Mouse (Mus musculus) embryonic facial prominence, embryonic 14.5 days (tissue): ENCODE results near the gene Sox6. TPM values are rescaled to one million over a fixed set of nuclear protein-coding genes. Genes with fewer than 3 reads are reported as not detected.

Source experiments
- ATAC-seq: fragments of 200-750 bp; cut with Nextera tagmentation; 2 replicates; pipeline ENCODE4 v1.8.0; 2017; ENCODE audit warnings: low read depth, moderate number of reproducible peaks, moderate TSS enrichment
- DNase-seq: peaks from one replicate; pipeline ENCODE4 v3.0.0-alpha.2; 2015; ENCODE audit warnings: low spot score
- H3K27ac ChIP-seq: fragments of 300-500 bp; sonication (generic); replicated peaks from 2 replicates; pipeline ENCODE4 v1.5.1; 2014; ENCODE audit warnings: low read depth, mild to moderate bottlenecking, low read length, moderate library complexity
- H3K27me3 ChIP-seq: fragments of 300-500 bp; sonication (generic); replicated peaks from 2 replicates; pipeline ENCODE4 v1.6.1; 2014; ENCODE audit warnings: low read length; ENCODE audit not compliant: control insufficient read depth, insufficient read depth
- H3K36me3 ChIP-seq: fragments of 300-500 bp; sonication (generic); 2 replicates; pipeline ENCODE4 v1.6.1; 2014; ENCODE audit warnings: low read length, mixed read lengths; ENCODE audit not compliant: control insufficient read depth, insufficient read depth
- H3K4me1 ChIP-seq: fragments of 300-500 bp; sonication (generic); 2 replicates; pipeline ENCODE4 v1.6.1; 2014; ENCODE audit warnings: antibody characterized with exemption, low read length; ENCODE audit not compliant: control insufficient read depth, insufficient read depth
- H3K4me2 ChIP-seq: fragments of 300-500 bp; sonication (generic); 2 replicates; pipeline ENCODE4 v1.6.1; 2014; ENCODE audit warnings: low read depth, mild to moderate bottlenecking, low read length, moderate library complexity, mixed read lengths
- H3K4me3 ChIP-seq: fragments of 300-500 bp; sonication (generic); 2 replicates; pipeline ENCODE4 v1.5.1; 2014; ENCODE audit warnings: low read depth, mild to moderate bottlenecking, low read length
- H3K9ac ChIP-seq: fragments of 300-500 bp; sonication (generic); 2 replicates; pipeline ENCODE4 v1.6.1; 2014; ENCODE audit warnings: low read depth, mild to moderate bottlenecking, low read length, moderate library complexity, mixed read lengths
- H3K9me3 ChIP-seq: fragments of 300-500 bp; sonication (generic); 2 replicates; pipeline ENCODE4 v1.6.1; 2016; ENCODE audit warnings: low read length; ENCODE audit not compliant: control insufficient read depth
- WGBS: fragments of 180-500 bp; shearing (Covaris S2); extraction: QIAGEN DNeasy Blood & Tissue Kit; methylation state at CpG from one replicate; pipeline ENCODE4 v1.1.7; 2014; 5-methylcytosine and 5-hydroxymethylcytosine counted together
- polyA plus RNA-seq: library from polyadenylated mRNA; unstranded; fragments of >200 nt; fragmentation: Nextera tagmentation; extraction: Ambion mirVana; gene quantifications from 2 replicates; pipeline ENCODE4 v1.2.1, GENCODE M21; 2014

Sox6 gene
- polyA plus RNA-seq, 1 experiment from 2014 or later = 49.9 TPM

DNA sequence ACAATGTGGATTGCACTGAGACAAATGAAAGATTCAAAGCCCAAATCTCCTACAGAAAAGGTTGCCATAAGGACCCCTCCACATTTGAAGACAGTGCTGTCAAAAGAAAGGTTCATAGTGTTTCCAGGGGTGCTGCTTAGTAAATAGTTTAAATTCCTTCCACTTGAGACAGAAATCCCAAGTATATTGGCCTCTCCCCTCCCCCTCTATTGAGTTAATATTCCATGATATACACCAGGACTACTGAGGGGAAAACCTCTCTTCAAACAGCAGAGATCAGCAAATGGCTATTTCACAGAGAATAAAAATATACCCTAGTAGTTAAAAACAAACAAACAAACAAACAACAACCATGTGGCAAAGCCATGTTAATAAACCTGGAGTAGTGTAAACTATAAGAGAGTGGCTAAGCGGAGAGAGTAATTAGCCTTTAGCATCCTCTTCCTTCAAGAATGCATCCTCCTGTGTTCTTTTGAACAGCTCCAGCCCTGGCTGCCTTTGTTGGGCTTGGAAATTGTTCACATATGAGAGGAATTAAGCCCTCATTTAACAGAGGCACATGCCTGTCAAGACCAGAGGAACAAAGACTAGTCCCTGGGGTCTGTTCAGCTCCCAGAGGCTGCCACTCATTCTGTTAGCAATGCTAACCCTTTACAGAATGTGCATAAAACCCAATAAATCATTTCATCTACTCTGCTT is 393.2 kb downstream of the Sox6 start:
- no peak overlapping the region for H3K4me2 ChIP-seq
- H3K9ac ChIP-seq = no peak overlapping the region
- peak; percentile 66 for DNase-seq
- H3K27me3 ChIP-seq = 0 out of 2 replicates have a peak, but pooled peaks cover 5% of the 10 kb centered on the region
- 45% methylated on average over 1 of the region's 1 CpGs for WGBS
- H3K4me3 ChIP-seq = no peak overlapping the region
- peak; percentile 47; the same call in 1 of the 2 replicates for ATAC-seq
- no peaks in the 10 kb centered on the region for H3K9me3 ChIP-seq
- H3K27ac ChIP-seq = no peak overlapping the region
- H3K36me3 ChIP-seq = no peaks in the 10 kb centered on the region
- H3K4me1 ChIP-seq = no peaks in the 10 kb centered on the region; the same call in 1 of the 2 replicates

DNA sequence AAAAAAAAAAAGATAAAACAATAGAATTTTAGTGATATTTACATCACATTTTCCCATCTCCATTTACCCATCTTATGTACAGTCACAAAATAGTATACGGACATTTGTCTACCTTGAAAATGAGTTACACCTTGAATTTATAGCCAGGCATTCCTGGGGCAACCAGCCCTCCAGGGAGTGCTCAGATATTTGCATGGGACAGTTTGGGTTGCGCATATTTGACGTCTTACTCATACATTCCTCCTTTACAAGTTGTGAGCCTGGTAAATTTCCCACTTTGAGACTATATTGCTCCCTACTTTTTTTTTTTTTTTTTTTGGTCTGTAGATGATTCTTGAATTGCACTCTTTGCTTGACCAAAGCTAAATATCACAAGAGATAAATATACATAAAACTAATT is 407.9 kb downstream of the Sox6 start:
- no peak for DNase-seq
- no peak overlapping the region for H3K9ac ChIP-seq
- no peak overlapping the region for H3K4me3 ChIP-seq
- ATAC-seq = no peak
- peaks cover 10% of the 10 kb centered on the region; the same call in 1 of the 2 replicates for H3K4me1 ChIP-seq
- no peaks in the 10 kb centered on the region for H3K36me3 ChIP-seq
- H3K4me2 ChIP-seq = no peak overlapping the region
- H3K27me3 ChIP-seq = no peaks in the 10 kb centered on the region
- no peaks in the 10 kb centered on the region for H3K9me3 ChIP-seq
- H3K27ac ChIP-seq = no peak overlapping the region
- WGBS = 66% methylated on average over 3 of the region's 3 CpGs

- peaks cover 13% of the 10 kb centered on the region; the same call in 1 of the 2 replicates for H3K4me1 ChIP-seq
- no peak overlapping the region for H3K9ac ChIP-seq
- ATAC-seq (no peak), DNase-seq (no peak)
- no peak overlapping the region for H3K4me2 ChIP-seq
- H3K4me3 ChIP-seq = no peak overlapping the region
- no peaks in the 10 kb centered on the region for H3K9me3 ChIP-seq
- 78% methylated on average over 4 of the region's 4 CpGs for WGBS
- no peaks in the 10 kb centered on the region for H3K36me3 ChIP-seq
- no peaks in the 10 kb centered on the region for H3K27me3 ChIP-seq
- no peak overlapping the region for H3K27ac ChIP-seq
These were observed 408.3 kb downstream of the Sox6 start for GRCm38 (mm10) chr7:115630287-115630686.

- no peak overlapping the region for H3K9ac ChIP-seq
- DNase-seq (no peak), ATAC-seq (no peak)
- 79% methylated on average over 1 of the region's 1 CpGs for WGBS
- H3K4me2 ChIP-seq = no peak overlapping the region
- H3K4me1 ChIP-seq = peaks cover 19% of the 10 kb centered on the region; the same call in 1 of the 2 replicates
- no peaks in the 10 kb centered on the region for H3K9me3 ChIP-seq
- no peak overlapping the region for H3K27ac ChIP-seq
- no peak overlapping the region for H3K4me3 ChIP-seq
- no peaks in the 10 kb centered on the region for H3K36me3 ChIP-seq
- H3K27me3 ChIP-seq = no peaks in the 10 kb centered on the region
These were observed 409.8 kb downstream of the Sox6 start for GRCm38 (mm10) chr7:115628766-115629165.

- no peak overlapping the region for H3K4me3 ChIP-seq
- no peak overlapping the region for H3K4me2 ChIP-seq
- ATAC-seq = no peak
- WGBS = 62% methylated on average over 4 of the region's 4 CpGs
- H3K36me3 ChIP-seq = no peaks in the 10 kb centered on the region
- no peak overlapping the region for H3K9ac ChIP-seq
- peak overlapping the region; percentile 55; the same call in 1 of the 2 replicates for H3K27ac ChIP-seq
- DNase-seq = no peak
- H3K9me3 ChIP-seq = no peaks in the 10 kb centered on the region
- H3K27me3 ChIP-seq = no peaks in the 10 kb centered on the region
- H3K4me1 ChIP-seq = peaks cover 22% of the 10 kb centered on the region; the same call in 1 of the 2 replicates
These were observed 412.6 kb downstream of the Sox6 start for GRCm38 (mm10) chr7:115625956-115626355.

- H3K27me3 ChIP-seq = no peaks in the 10 kb centered on the region
- DNase-seq (peak; percentile 74), ATAC-seq (0 out of 2 replicates have a peak, but pooled peaks have one; percentile 37)
- H3K9me3 ChIP-seq = no peaks in the 10 kb centered on the region
- H3K4me1 ChIP-seq = peaks cover 22% of the 10 kb centered on the region; the same call in 1 of the 2 replicates
- peak overlapping the region; percentile 30; the same call in 1 of the 2 replicates for H3K27ac ChIP-seq
- no peak overlapping the region for H3K4me3 ChIP-seq
- 13% methylated on average over 8 of the region's 8 CpGs for WGBS
- H3K36me3 ChIP-seq = no peaks in the 10 kb centered on the region
- H3K9ac ChIP-seq = no peak overlapping the region
- H3K4me2 ChIP-seq = peak overlapping the region; percentile 16; the same call in 1 of the 2 replicates
These were observed 413.6 kb downstream of the Sox6 start for GRCm38 (mm10) chr7:115624907-115625552.

- ATAC-seq (no peak), DNase-seq (no peak)
- Histone ChIP-seq H3K27me3 (no peaks in the 10 kb centered on the region), H3K9me3 (no peaks in the 10 kb centered on the region), H3K4me2 (no peak overlapping the region), H3K4me1 (peaks cover 22% of the 10 kb centered on the region; the same call in 1 of the 2 replicates), H3K27ac (peak overlapping the region; percentile 22; the same call in 1 of the 2 replicates), H3K9ac (no peak overlapping the region), H3K4me3 (no peak overlapping the region), H3K36me3 (no peaks in the 10 kb centered on the region)
- 46% methylated on average over 5 of the region's 5 CpGs for WGBS
These were observed 414.1 kb downstream of the Sox6 start for GRCm38 (mm10) chr7:115624451-115624850.

- DNase-seq = peak; percentile 55
- Histone ChIP-seq H3K9ac (0 out of 2 replicates have a peak overlapping the region, but pooled peaks have one; percentile 11), H3K4me1 (0 out of 2 replicates have a peak, but pooled peaks cover 6% of the 10 kb centered on the region), H3K27me3 (no peaks in the 10 kb centered on the region), H3K27ac (peak overlapping the region; percentile 17), H3K36me3 (no peaks in the 10 kb centered on the region), H3K4me3 (peak overlapping the region; percentile 8; the same call in 1 of the 2 replicates), H3K9me3 (no peaks in the 10 kb centered on the region), H3K4me2 (peak overlapping the region; percentile 37)
- 10% methylated on average over 10 of the region's 10 CpGs for WGBS
- ATAC-seq = peak; percentile 62; the same call in 1 of the 2 replicates
These were observed 422.8 kb downstream of the Sox6 start for GRCm38 (mm10) chr7:115615697-115616237.
